Comparison of ENCODE assay signal across 9 mouse cellular contexts in the genomic region with DNA sequence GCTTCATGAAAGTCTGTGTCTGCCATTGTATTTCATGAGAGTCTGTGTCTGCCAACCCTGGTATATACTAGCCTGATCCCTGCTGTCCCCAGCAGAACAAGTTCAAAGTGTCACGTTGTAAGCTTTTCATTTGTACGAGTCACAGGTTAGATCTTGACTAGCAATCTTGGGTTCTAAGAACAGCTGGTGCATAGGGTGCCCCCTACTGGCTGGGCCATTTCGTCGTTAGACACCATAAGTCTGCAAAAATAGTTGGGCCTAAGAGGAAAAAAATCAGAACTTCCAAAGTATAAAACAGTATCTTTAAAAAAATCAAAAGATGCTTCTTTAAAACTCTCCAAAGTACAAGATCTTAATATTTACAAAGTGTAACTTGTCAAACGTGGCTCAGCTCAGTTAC. TPM values are rescaled to one million over a fixed set of nuclear protein-coding genes. Genes with fewer than 3 reads are reported as not detected.
DNase-seq lines count a peak whose midpoint lies in the region; ATAC-seq and TF ChIP-seq lines count a peak whose summit lies in the region.
"Had no signal": no experiment of that assay in that cellular context is flagged by ENCODE, and none has a peak within 500 bp of the region (broad histone marks: within the 10 kb centered on the region; RNA-seq: fewer than 3 reads in every experiment).

No protein-coding gene starts in this region.

- peak; percentile 31 to 45 for DNase-seq in heart, postnatal 14 days
- no peak for DNase-seq in heart, postnatal 25 days (ENCODE audit: low spot score)
- peak; percentile 55 for DNase-seq in A20 (ENCODE audit: low read depth, low spot score)
- peak; percentile 52 for DNase-seq in NIH3T3 (ENCODE audit: low read depth)
- peak; percentile 39 for DNase-seq in lung, embryonic 14.5 days
- no peak for DNase-seq in layer of hippocampus, adult 9-11 months

- no peak overlapping the region for H3K9ac ChIP-seq in lung, embryonic 14.5 days
- H3K9ac ChIP-seq in forebrain, embryonic 13.5 days, result no peak overlapping the region
- H3K9ac ChIP-seq in hindbrain, embryonic 12.5 days, result no peak overlapping the region
- H3K9ac ChIP-seq: midbrain, embryonic 12.5 days had no signal

- WGBS in lung, embryonic 14.5 days, result 54% methylated on average over 5 of the region's 5 CpGs
- WGBS in forebrain, embryonic 13.5 days, result 70% methylated on average over 5 of the region's 5 CpGs
- WGBS in hindbrain, embryonic 12.5 days, result 72% methylated on average over 5 of the region's 5 CpGs

- H3K4me3 ChIP-seq in lung, embryonic 14.5 days (ENCODE audit: low read depth, low read length), result no peak overlapping the region
- no peak overlapping the region for H3K4me3 ChIP-seq in forebrain, embryonic 13.5 days
- no peak overlapping the region for H3K4me3 ChIP-seq in hindbrain, embryonic 12.5 days
- H3K4me3 ChIP-seq: midbrain, embryonic 12.5 days had no signal

- no peak for ATAC-seq in lung, embryonic 14.5 days (ENCODE audit: insufficient read depth)
- no peak for ATAC-seq in forebrain, embryonic 13.5 days
- ATAC-seq in hindbrain, embryonic 12.5 days (ENCODE audit: low FRiP score), result no peak

- no peaks in the 10 kb centered on the region for H3K27me3 ChIP-seq in lung, embryonic 14.5 days (ENCODE audit: insufficient read depth, low read length)
- no peaks in the 10 kb centered on the region for H3K27me3 ChIP-seq in forebrain, embryonic 13.5 days
- peaks cover 4% of the 10 kb centered on the region; the same call in 1 of the 2 replicates for H3K27me3 ChIP-seq in hindbrain, embryonic 12.5 days

- peak; percentile 46 for TF ChIP-seq CTCF in lung, embryonic 14.5 days (IDR thresholded peaks at IDR 0.05; ENCODE audit: low read depth)

- no peaks in the 10 kb centered on the region for H3K9me3 ChIP-seq in lung, embryonic 14.5 days (ENCODE audit: low read depth, low read length)
- no peaks in the 10 kb centered on the region for H3K9me3 ChIP-seq in forebrain, embryonic 13.5 days (replicated peaks)
- no peaks in the 10 kb centered on the region for H3K9me3 ChIP-seq in hindbrain, embryonic 12.5 days (replicated peaks)
- H3K9me3 ChIP-seq: midbrain, embryonic 12.5 days had no signal

- peaks cover 11% of the 10 kb centered on the region; the same call in 1 of the 2 replicates for H3K4me1 ChIP-seq in lung, embryonic 14.5 days (ENCODE audit: insufficient read depth)
- peaks cover 18% of the 10 kb centered on the region for H3K4me1 ChIP-seq in forebrain, embryonic 13.5 days
- 0 out of 2 replicates have a peak, but pooled peaks cover 4% of the 10 kb centered on the region for H3K4me1 ChIP-seq in hindbrain, embryonic 12.5 days
- H3K4me1 ChIP-seq: midbrain, embryonic 12.5 days had no signal

- H3K36me3 ChIP-seq in lung, embryonic 14.5 days (ENCODE audit: insufficient read depth), result no peaks in the 10 kb centered on the region
- H3K36me3 ChIP-seq in forebrain, embryonic 13.5 days (ENCODE audit: poor library complexity, severe bottlenecking), result no peaks in the 10 kb centered on the region
- H3K36me3 ChIP-seq in hindbrain, embryonic 12.5 days, result no peaks in the 10 kb centered on the region
- H3K36me3 ChIP-seq: midbrain, embryonic 12.5 days had no signal

- no peak overlapping the region for H3K4me2 ChIP-seq in lung, embryonic 14.5 days
- H3K4me2 ChIP-seq in forebrain, embryonic 13.5 days, result no peak overlapping the region
- H3K4me2 ChIP-seq in hindbrain, embryonic 12.5 days (replicated peaks), result no peak overlapping the region
- H3K4me2 ChIP-seq: midbrain, embryonic 12.5 days had no signal

- H3K27ac ChIP-seq in lung, embryonic 14.5 days (ENCODE audit: low read depth), result no peak overlapping the region
- H3K27ac ChIP-seq in forebrain, embryonic 13.5 days, result no peak overlapping the region
- H3K27ac ChIP-seq in hindbrain, embryonic 12.5 days, result no peak overlapping the region
- H3K27ac ChIP-seq: midbrain, embryonic 12.5 days had no signal

- intact Hi-C loops in heart, postnatal 14 days (cut with DNase I), result loop anchor here (5.0 to 10.0 kb wide), 2 partner anchors 130 to 382 kb away; a partner anchor contains a TSS
- intact Hi-C loops in heart, postnatal 25 days (cut with DNase I), result loop anchor here (2.0 kb wide), 1 partner anchor 128 kb away; no protein-coding TSS in a partner anchor

RNA-seq across cellular contexts. Expression of a gene that starts 50.5 kb away (rescaled TPM):
- under 1 TPM; 0.07 to 0.10 TPM for total RNA-seq in heart, postnatal 14 days (2021)
- total RNA-seq in heart, postnatal 25 days (2021), result under 1 TPM; 0.10 to 0.28 TPM
- 0.15 TPM in 1 of 2 replicates, not detected in the other for polyA plus RNA-seq in lung, embryonic 14.5 days (2014; fragmentation: Nextera tagmentation; extraction: Ambion mirVana)
- polyA plus RNA-seq in forebrain, embryonic 13.5 days (2015; fragmentation: Nextera tagmentation; extraction: Ambion mirVana), result 0.08 and 0.19 TPM in 2 replicates
- 0.12 and 0.22 TPM in 2 replicates for polyA plus RNA-seq in hindbrain, embryonic 12.5 days (2016; fragmentation: Nextera tagmentation; extraction: Ambion mirVana)

Comparison
In these comparisons a context has a peak if more than half of its experiments do, and no peak if none do; other contexts are left out.
1. DNase-seq: peak in heart, postnatal 14 days (2 of 2), A20 (single experiment), NIH3T3 (single experiment) and lung, embryonic 14.5 days (single experiment); none in heart, postnatal 25 days (single experiment) and layer of hippocampus, adult 9-11 months (single experiment).